Mouse (Mus musculus) C2C12 (cell line): ENCODE measurements around the gene 1700029H14Rik.

Source experiments
- CEBPB ChIP-seq: IDR thresholded peaks from one replicate; pipeline ENCODE4 v1.6.1; 2011; ENCODE audit warnings: low read depth, mild to moderate bottlenecking, control low read depth, moderate library complexity
- CTCF ChIP-seq: IDR thresholded peaks from one replicate; pipeline ENCODE4 v1.5.1; 2011; ENCODE audit not compliant: control insufficient read depth, insufficient read depth, insufficient read length
- FOSL1 ChIP-seq: IDR thresholded peaks from one replicate; pipeline ENCODE4 v1.8.0; 2011; ENCODE audit warnings: mild to moderate bottlenecking, low read length; ENCODE audit not compliant: poor library complexity, insufficient read depth, severe bottlenecking
- MAX ChIP-seq: IDR thresholded peaks from one replicate; pipeline ENCODE4 v1.6.1; 2011; ENCODE audit warnings: mild to moderate bottlenecking, control low read depth
- MYOG ChIP-seq: IDR thresholded peaks from one replicate; pipeline ENCODE4 v1.6.1; 2011; ENCODE audit not compliant: control insufficient read depth, insufficient read length; ENCODE audit errors: extremely low read depth
- USF1 ChIP-seq: IDR thresholded peaks from one replicate; pipeline ENCODE4 v1.6.1; 2011; ENCODE audit warnings: low read depth, mild to moderate bottlenecking, control low read depth, moderate library complexity

DNA sequence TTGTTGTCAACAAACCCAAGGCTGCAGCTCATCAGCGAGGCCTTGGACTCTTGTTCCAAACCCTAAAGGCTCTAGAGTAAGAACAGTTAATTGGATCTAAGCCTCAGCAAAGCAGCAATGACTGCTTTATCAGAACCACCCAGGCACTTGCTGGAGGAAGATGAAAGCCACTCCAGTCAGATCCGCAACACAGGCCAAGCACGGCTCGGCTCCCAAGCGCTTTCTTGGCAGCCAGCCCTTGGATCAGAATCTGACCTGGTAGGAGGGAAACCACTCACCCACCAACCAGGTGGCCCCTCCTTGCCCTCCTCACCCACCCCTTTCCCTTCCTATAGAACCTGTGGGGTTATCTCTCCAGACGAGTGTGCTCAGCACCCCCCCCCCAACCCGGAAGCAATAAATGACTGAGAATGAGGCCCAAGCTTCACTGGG, 46.2 kb downstream of the 1700029H14Rik start:
- no peak for TF ChIP-seq CTCF
- no peak for TF ChIP-seq MYOG
- no peak for TF ChIP-seq MAX
- TF ChIP-seq USF1, result no peak
- no peak for TF ChIP-seq FOSL1
- no peak for TF ChIP-seq CEBPB
